Mouse (Mus musculus): ENCODE data around the gene Hist1h3b. TPM values are rescaled to one million over a fixed set of nuclear protein-coding genes. Genes with fewer than 3 reads are reported as not detected.
"Not testable (repeated sequence)": the region's sequence is repeated elsewhere in the genome, so short reads cannot be mapped to it uniquely, and the experiment has no call there.

Gene Hist1h3b
- polyA plus RNA-seq, 2 experiments, result 6.5 to 52.4 TPM

GRCm38 (mm10) chr13:23760240-23760971 lies 8.3 kb downstream of the Hist1h3b start:
- H3K9me3 ChIP-seq (ENCODE audit: control insufficient read depth, low read length), result no peaks in the 10 kb centered on the region
- H3K27ac ChIP-seq (replicated peaks; ENCODE audit: low read depth, low read length), result peak overlapping the region; percentile 94
- 1% methylated on average over 21 of the region's 27 CpGs for WGBS
- H3K9ac ChIP-seq (ENCODE audit: low read depth, low read length, severe bottlenecking), result peak overlapping the region; percentile 51
- peak overlapping the region; percentile 52 for H3K4me3 ChIP-seq (replicated peaks; ENCODE audit: low read length)
- no peaks in the 10 kb centered on the region for H3K36me3 ChIP-seq (ENCODE audit: control insufficient read depth, insufficient read depth, low read length)
- ATAC-seq (ENCODE audit: low FRiP score, low read depth) (0 out of 2 replicates have a peak, but pooled peaks have one; percentile 0), DNase-seq (ENCODE audit: low spot score) (peak; percentile 49)
- H3K4me2 ChIP-seq (replicated peaks; ENCODE audit: low read depth, low read length, severe bottlenecking), result peak overlapping the region; percentile 85
- H3K4me1 ChIP-seq (ENCODE audit: control insufficient read depth, insufficient read depth, low read length), result peaks cover 24% of the 10 kb centered on the region
- TF ChIP-seq POLR2A (IDR thresholded peaks at IDR 0.05; ENCODE audit: borderline replicate concordance, extremely low read depth, insufficient read depth, insufficient read length), result no peak
- H3K27me3 ChIP-seq (ENCODE audit: control insufficient read depth, insufficient read depth, low read length), result no peaks in the 10 kb centered on the region

GRCm38 (mm10) chr13:23760972-23761864 lies 9.2 kb downstream of the Hist1h3b start, which contains the start of gene Hist1h4a:
TSS of gene Hist1h4a (minus strand) at chr13:23761230.
- Histone ChIP-seq H3K27me3 (ENCODE audit: control insufficient read depth, insufficient read depth, low read length) (no peaks in the 10 kb centered on the region), H3K9me3 (ENCODE audit: control insufficient read depth, low read length) (no peaks in the 10 kb centered on the region), H3K4me2 (replicated peaks; ENCODE audit: low read depth, low read length, severe bottlenecking) (peak within 1 kb of the TSS; percentile 85), H3K4me3 (replicated peaks; ENCODE audit: low read length) (peak within 1 kb of the TSS; percentile 52), H3K36me3 (ENCODE audit: control insufficient read depth, insufficient read depth, low read length) (no peaks in the 10 kb centered on the region), H3K4me1 (ENCODE audit: control insufficient read depth, insufficient read depth, low read length) (peaks cover 24% of the 10 kb centered on the region), H3K27ac (replicated peaks; ENCODE audit: low read depth, low read length) (peak within 1 kb of the TSS; percentile 94), H3K9ac (ENCODE audit: low read depth, low read length, severe bottlenecking) (peak within 1 kb of the TSS; percentile 64)
- ATAC-seq (ENCODE audit: low FRiP score, low read depth) (peak; percentile 78), DNase-seq (ENCODE audit: low spot score) (peak; percentile 99)
- under 1% methylated on average over 54 of the region's 72 CpGs for WGBS
- peak; percentile 98; the same call in 1 of the 2 replicates for TF ChIP-seq POLR2A (IDR thresholded peaks at IDR 0.05; ENCODE audit: borderline replicate concordance, extremely low read depth, insufficient read depth, insufficient read length)

DNA sequence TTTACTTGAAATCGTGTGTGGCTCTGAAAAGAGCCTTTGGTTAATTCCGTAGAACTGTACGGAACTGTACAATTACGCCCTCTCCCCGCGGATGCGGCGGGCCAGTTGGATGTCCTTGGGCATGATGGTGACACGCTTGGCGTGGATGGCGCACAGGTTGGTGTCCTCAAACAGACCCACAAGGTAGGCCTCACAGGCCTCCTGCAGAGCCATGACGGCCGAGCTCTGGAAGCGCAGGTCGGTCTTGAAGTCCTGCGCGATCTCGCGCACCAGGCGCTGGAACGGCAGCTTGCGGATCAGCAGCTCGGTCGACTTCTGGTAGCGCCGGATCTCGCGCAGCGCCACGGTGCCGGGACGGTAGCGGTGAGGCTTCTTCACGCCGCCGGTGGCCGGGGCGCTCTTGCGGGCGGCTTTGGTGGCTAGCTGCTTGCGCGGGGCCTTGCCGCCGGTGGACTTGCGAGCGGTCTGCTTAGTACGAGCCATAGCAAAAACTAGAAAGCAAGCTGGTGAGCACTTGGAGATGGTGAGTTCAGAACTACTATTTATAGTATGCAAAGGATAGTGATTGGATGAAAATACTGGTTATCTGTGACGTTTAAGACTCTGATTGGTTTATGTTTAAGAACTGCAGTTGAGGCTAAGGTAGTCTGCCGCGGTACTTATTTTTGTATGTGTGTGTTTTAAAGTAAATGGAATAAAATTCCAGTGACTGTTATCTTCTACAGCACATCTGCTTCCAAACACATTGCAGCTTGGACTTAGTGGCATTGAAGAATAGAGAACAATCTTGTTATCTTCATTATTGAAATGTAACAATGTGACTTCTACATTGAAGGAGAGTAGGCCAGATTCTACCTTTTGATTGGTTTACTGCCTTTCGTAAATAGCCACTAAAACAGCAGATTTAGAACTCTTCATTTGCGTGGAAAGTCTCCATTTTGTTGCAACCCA lies 10.1 kb downstream of the Hist1h3b start, which contains the start of gene Hist1h3a:
TSS of gene Hist1h3a (minus strand) at position 516 of the 951 bp plus-strand sequence.
- H3K27me3 ChIP-seq (ENCODE audit: control insufficient read depth, insufficient read depth, low read length); H3K9me3 ChIP-seq (ENCODE audit: control insufficient read depth, low read length); H3K36me3 ChIP-seq (ENCODE audit: control insufficient read depth, insufficient read depth, low read length): not testable (repeated sequence)
- peak; percentile 96 for DNase-seq (ENCODE audit: low spot score)
- TF ChIP-seq POLR2A (IDR thresholded peaks at IDR 0.05; ENCODE audit: borderline replicate concordance, extremely low read depth, insufficient read depth, insufficient read length), result peak; percentile 89; the same call in 1 of the 2 replicates
- Histone ChIP-seq H3K9ac (ENCODE audit: low read depth, low read length, severe bottlenecking) (peak within 1 kb of the TSS; percentile 64), H3K4me2 (replicated peaks; ENCODE audit: low read depth, low read length, severe bottlenecking) (peak within 1 kb of the TSS; percentile 85), H3K4me3 (replicated peaks; ENCODE audit: low read length) (peak within 1 kb of the TSS; percentile 52), H3K4me1 (ENCODE audit: control insufficient read depth, insufficient read depth, low read length) (peaks cover 24% of the 10 kb centered on the region), H3K27ac (replicated peaks; ENCODE audit: low read depth, low read length) (peak within 1 kb of the TSS; percentile 94)
- WGBS, result under 1% methylated on average over 25 of the region's 52 CpGs
- peak; percentile 78 for ATAC-seq (ENCODE audit: low FRiP score, low read depth)

DNA sequence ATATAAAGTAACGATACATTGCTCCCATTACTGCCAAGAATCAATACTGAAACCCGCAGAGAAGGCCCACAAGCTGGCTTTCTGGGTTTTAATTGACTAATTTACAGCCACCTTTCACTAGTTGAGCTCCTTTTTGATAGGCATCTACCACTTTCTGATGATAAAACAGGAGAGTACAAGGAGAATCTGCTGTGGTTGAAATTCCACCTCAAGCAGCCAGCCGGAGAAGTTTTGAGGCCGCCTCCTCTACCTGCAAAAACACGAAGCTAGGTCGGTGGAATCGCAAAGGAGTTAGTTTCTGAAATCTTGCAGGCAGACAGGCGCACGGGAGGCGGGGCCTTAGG lies 11.1 kb downstream of the Hist1h3b start:
- Histone ChIP-seq H3K4me2 (replicated peaks; ENCODE audit: low read depth, low read length, severe bottlenecking) (peak overlapping the region; percentile 85), H3K4me1 (ENCODE audit: control insufficient read depth, insufficient read depth, low read length) (peaks cover 20% of the 10 kb centered on the region), H3K27me3 (ENCODE audit: control insufficient read depth, insufficient read depth, low read length) (no peaks in the 10 kb centered on the region), H3K27ac (replicated peaks; ENCODE audit: low read depth, low read length) (peak overlapping the region; percentile 94), H3K9ac (ENCODE audit: low read depth, low read length, severe bottlenecking) (peak overlapping the region; percentile 44), H3K36me3 (ENCODE audit: control insufficient read depth, insufficient read depth, low read length) (no peaks in the 10 kb centered on the region), H3K9me3 (ENCODE audit: control insufficient read depth, low read length) (no peaks in the 10 kb centered on the region), H3K4me3 (replicated peaks; ENCODE audit: low read length) (peak overlapping the region; percentile 52)
- ATAC-seq (ENCODE audit: low FRiP score, low read depth) (no peak), DNase-seq (ENCODE audit: low spot score) (no peak)
- WGBS, result under 1% methylated on average over 10 of the region's 10 CpGs
- TF ChIP-seq POLR2A (IDR thresholded peaks at IDR 0.05; ENCODE audit: borderline replicate concordance, extremely low read depth, insufficient read depth, insufficient read length), result no peak

Measured in limb, embryonic 14.5 days (tissue).